Mouse (Mus musculus): ENCODE data around the gene Ispd. TPM values are rescaled to one million over a fixed set of nuclear protein-coding genes. Genes with fewer than 3 reads are reported as not detected.

The Ispd gene
- total RNA-seq, 2 experiments from 2014 or later: 5.9 to 6.8 TPM

DNA sequence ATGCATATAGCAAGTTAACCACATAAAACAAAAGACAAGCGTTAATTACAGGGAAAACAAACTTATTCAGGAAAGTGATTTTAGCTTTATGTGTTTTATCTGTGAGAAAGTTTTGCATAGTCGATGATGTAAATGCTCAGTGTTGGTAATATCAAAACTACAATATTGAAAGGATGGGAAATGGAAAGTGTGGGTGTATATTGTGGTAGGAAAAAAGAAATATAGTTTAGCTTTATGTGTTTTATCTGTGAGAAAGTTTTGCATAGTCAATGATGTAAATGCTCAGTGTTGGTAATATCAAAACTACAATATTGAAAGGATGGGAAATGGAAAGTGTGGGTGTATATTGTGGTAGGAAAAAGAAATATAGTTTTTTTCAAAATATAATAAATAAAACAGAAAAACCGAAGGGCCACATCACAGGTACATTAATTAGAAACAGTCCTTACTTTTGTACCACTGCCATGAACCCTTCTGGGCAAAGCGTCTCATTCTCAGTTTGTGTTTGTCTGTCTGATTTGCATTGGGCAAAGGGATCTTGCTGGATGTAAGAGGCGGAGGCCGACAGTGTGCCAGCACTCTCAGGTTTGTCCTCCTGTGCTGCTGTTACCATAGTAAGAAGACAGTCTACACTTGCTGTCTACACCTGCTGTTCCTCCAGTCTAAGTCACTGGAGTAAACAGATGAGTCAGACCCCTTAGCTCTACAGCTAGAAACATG, 87.2 kb downstream of the Ispd start:
- DNase-seq (ENCODE audit: low spot score in 2 of 2): no peak

DNA sequence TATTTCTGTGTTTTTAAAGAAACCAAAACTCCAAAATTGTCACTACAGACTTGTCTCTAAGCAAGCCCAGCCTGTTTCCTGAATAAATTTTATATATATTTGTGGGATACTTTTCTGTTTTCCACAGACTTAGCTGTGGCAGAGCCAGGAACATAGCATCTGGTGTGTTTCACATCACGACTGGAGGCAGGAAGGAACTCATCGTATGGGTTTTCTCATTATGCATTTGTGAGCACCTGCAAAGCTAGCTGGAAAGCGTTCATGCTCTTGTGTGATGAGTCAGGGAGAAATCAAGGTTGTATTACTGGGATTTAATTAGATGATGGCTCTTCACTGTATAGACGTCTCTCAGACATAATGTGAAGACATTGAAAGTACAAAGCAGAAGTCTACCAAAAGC, 90.2 kb downstream of the Ispd start:
- no peak for DNase-seq (ENCODE audit: low spot score in 2 of 2)

DNA sequence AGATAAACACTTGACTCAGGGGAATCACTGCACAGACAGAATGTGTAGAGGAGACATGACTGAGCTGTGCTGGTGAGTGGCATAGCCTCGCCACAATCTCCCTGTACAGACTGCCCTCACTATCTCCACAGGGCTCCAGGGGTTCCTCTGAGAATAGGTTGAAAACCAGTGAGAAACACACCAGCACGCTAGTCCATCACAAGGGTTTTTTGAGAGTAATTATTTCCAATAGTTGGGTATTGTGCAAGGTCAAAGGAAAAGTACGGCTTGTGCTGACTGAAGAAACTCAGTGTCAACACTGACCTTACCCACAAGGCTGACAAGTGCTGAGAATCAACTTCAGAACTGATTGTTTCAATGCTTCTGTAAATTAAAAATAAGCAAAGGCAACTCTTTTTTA, 92.9 kb downstream of the Ispd start:
- DNase-seq (ENCODE audit: low spot score in 2 of 2): no peak

DNA sequence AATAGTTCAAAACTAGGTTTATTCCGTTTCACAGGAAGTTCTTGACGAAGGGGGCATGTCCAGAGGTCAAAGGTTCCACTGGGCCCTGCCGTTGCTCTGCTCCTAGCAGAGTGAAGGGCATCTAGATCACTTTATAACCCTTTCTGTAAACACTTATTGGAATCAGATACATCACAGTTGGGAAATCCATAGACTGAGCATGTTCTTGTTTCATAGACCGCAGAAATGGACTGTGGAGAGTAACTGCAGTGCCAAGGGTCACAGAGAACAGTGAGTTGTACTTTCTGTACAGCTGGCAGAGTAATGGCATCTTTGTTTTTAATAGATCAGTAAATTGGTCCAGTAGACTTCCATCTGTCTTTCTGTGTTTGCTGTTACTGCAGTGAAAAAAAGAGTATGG, 94.0 kb downstream of the Ispd start:
- no peak for DNase-seq (ENCODE audit: low spot score in 2 of 2)

DNA sequence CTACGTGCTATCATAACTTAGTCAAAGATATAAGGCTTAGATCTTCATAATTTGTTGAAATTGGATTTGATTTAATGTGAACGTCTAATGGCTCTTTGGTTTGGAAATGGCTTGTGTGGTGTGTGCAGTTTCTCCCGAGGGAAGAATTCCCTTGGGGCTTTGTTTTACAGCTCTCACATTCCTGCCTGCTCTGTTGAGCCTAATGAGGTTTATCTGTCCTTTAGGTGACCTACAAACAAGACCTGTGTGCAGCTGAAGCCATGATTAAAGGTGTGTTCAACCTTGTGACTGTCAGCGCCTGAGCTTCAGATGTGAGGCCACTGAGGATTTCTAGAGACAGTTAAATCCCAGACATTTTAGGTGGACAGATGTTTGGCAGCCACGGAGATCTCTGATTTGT, 95.2 kb downstream of the Ispd start:
- no peak for DNase-seq (ENCODE audit: low spot score in 2 of 2)

DNA sequence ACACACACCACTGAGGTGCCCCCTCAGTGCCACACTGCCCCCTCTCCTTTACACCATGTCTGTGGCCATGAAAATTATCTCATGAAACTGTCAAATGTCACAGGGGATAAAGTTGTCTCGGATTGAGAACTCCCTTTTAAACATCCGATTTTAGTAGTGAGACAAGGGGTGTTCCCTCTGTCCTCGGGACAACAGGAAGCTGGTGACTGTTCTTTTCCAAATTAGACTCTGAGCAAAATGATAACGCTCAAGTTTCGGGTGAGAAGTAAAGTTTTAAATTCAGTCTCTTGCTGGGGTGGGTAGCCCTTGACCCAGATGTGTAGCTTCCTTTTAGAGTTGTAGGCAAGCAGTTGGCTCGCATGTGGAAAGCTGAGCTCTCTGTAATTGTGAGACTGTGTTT, 96.3 kb downstream of the Ispd start:
- DNase-seq (ENCODE audit: low spot score in 2 of 2): no peak

DNA sequence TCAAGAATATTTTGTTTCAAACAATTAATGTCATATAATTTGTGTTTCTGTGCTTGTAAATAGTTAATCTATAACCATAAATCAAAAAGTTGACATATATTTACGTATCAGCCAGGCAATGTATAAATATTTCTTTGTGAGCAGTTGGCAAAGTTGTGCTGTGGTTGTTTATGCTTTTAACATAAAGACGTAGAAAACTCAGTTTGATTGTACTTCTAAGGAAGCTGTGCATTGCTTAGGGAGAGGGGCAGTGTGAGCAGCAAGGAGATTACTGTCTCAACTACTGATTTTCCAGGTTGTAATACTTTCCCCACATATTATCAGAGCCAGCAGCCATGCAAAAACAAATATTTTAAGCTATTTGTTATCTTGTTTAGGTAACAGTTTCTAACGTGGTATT, 96.7 kb downstream of the Ispd start:
- no peak for DNase-seq (ENCODE audit: low spot score in 2 of 2)

DNA sequence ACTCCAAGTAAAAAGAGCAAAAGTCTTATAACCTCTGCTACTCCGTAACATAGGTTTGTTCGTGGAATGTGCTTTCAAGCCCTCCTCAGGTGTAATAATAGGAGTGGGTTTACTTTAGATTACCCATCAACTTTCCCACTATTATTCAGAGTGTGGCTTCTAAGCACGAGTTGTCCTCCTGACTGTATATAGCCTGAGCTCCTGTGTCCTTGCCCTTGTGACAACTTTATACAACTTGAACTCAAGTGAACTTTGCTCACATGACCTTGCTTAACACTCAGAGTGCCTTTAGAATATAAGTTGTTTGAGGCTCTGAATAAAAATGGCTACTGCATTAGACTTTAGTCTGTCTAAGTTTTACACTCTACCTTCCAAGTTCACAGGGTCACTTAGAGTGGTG, 100.5 kb downstream of the Ispd start:
- DNase-seq (ENCODE audit: low spot score in 2 of 2): no peak

DNA sequence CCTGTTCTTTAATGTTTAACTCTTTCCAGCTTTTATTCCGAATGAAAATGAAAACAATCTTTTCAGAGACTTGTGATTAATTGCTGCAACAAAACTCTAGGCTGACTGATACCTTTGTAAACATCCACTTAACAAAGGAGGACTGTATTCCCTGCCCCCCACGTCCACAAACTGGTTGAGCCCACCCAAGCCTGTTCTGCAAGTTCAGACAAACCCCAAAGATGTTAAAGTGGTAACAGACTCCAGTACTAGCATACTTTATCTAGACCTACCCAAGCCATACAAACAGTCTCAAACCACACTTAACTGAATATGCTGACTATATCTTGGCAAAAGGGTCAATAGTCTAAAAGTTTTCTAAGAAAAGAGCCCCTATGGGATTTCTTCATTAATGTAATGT, 102.1 kb downstream of the Ispd start:
- DNase-seq (ENCODE audit: low spot score in 2 of 2): no peak

DNA sequence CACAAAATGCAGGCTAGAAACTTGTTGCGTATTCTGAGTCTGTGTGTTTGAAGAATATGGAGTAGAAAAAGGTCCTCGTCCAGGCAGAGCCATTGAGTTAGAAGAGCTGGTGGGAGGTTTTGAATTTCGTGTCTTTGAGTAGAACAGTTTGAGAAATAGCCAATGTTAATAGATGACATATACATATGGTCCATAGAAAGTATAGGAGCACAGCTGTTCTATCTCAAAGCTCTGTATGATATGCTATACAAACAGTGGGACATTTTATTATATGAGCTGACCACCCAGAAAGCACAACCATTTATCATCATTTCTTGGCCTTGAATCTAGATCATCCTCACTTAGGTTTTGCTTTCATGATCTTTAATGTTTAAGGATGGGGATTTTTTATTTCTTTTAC, 116.3 kb downstream of the Ispd start:
- no peak for DNase-seq (ENCODE audit: low spot score in 2 of 2)

DNA sequence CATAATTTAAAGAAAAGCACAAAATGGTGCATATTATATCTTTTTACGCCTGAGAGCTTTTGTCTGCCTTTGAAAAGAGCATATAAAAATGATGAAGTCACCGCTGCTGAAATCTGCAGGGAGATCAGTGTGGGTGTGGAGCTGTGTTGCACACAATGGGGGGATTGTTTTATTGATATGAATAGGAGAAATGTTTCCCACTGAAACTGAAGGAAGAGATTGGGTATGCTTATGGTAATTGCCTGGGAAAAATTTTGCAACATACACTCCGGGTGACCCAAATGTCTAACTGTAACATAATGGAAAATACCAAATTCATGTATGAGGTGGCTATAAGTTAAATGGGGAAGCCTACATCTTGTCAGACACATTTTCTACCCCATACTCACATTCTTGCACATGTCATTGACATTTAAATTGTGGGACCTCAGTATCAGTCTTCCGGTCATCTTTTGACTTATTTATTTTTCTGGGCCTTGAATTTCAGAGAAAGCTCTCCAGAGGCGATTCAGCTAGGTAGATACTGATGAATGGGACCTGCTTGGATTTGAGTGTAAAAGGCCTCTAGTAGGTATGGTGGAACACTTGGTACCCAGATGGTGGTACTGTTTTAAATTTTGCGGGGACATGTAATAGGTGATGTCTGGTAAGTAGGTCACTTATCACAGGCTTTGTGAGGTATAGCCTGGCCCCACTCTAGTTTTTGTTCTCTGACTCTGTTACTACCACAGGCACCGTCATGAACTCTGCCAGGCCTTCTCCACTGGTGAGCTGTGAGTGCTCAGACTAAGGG, 126.1 kb downstream of the Ispd start:
- DNase-seq (ENCODE audit: low spot score in 2 of 2): no peak

DNA sequence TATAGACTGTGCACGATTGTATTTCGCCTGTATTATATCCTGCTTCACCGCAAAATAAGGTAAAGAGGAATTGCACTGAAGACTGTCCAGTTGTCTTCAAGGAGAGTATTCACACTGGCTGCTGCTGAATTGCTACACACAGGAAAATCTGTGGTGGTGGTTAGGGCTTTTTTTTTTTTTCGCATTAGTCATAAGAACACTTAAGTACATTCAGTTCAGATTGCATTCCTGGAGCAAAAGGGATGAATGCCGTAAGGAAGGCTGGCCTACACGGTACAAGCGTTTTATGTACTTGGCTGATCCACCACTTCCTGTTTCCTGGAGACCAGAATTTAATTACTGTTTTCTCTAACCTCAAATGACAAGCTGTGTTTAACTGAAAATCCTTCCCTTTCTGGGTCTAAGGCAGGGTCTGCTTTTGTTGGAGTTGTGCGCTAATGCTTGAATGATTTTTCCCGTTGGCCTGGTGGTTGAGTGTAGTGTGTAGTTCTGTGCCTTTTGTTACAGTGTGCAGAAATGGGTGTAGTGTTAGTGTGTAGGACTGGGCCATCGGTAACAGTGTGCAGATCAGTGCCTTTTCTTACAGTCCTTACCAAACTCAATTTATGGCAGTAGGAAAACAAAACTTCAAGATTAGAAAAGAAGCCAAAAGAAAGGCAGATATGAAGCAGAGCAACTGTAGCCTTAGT, 128.8 kb downstream of the Ispd start:
- DNase-seq (ENCODE audit: low spot score in 2 of 2): no peak

DNA sequence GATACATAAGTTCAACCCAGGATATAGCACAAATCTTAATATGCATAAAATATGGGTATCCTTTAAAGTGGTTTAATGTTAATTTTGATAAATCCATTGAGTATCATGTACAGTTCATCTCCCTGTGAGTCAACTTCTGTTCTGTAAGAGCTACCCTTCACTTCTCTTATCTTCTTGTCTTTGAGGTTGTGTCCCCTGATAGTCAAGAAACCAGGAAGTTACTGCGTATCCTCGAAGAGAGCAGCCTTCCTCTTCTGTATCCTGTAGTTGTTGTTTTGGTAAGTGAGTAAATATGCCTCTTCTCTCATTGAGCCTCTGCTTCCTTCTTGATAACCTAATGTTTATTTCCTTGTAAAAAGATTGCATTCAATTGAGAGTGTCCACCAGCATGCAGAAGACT, 140.5 kb downstream of the Ispd start:
- no peak for DNase-seq (ENCODE audit: low spot score in 2 of 2)

DNA sequence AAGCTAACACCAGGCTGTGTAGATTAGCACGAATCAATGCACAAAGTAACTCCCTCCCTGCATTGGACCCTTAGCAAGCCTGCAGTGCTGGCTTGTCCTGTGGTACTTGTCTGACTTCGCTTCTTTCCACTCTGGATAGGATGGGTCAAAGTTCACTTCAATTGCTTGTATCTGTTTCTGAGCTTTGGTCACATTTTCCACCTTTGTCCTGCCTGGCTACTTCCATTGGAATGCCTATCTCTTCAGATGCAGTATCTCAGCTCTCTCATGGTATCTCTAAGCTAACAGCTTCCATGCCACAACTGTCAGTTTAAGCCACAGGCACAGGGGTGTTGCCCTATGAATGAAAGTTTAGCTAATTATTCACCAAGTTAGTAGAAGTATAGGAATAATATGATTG, 142.3 kb downstream of the Ispd start:
- DNase-seq (ENCODE audit: low spot score in 2 of 2): no peak

DNA sequence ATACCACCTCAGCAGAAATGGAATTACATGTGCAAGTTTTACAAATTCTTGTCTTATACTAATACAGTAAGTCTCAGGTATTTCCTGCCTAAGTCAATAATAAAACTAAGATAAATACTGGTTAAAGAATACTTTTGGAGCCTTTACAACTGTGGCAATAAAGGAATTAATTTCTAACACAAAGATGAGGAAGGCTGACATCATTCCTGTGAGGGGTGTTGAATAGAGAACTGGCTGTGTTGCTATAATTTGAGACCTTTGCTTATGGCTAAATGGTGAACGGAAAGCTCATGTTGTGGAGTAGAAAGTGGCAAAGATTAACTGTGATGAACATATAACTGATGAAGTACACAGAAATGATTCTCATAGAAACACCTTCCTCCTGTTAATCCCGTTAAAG, 149.7 kb downstream of the Ispd start:
- no peak for DNase-seq (ENCODE audit: low spot score in 2 of 2)

DNA sequence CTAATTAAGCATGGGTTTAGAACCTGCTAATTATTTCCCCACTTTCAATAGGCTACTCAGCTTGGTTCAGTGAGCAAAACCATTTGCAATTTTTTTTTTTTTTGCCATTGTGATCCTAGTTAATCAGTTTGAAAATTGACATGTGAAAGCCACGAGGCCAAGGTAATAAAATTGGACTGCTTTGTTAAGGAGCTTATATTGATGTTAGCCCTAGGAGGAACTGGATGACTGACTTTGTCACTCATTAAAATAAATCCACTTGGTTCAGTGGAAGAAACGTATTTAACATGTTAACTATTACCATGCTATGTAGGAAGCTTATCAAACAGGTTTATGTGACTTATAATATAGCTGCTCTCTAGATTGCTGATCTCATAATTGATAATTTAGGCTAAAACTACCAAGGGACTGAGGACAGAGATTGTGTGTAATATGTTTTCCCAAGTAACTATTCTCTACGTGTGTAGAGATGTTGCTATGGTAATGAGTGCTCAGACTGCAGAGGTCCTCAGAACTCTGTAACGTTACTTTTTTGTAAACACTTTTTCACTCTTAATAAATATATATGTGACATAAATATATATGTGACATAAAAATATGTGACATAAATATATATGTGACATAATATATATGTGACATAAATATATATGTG, 150.3 kb downstream of the Ispd start:
- no peak for DNase-seq (ENCODE audit: low spot score in 2 of 2)

DNA sequence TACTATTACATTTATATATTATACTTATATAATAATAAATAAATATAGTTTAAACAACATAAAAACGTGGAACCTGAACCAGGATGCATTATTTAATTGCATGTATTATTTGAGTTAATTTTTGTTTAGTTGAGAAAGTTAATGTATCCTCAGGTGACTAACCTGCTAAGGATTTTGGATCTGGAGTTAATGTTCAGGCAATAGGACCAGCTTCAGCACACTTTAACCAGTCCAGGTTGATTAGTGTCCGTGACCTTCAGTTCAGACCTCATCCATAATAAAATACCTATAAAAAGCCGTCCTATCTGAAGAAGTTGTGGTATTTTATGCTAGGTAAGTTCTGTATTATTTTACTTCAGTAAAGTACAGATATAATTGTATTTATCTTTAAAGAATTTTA, 151.3 kb downstream of the Ispd start:
- no peak for DNase-seq (ENCODE audit: low spot score in 2 of 2)

DNA sequence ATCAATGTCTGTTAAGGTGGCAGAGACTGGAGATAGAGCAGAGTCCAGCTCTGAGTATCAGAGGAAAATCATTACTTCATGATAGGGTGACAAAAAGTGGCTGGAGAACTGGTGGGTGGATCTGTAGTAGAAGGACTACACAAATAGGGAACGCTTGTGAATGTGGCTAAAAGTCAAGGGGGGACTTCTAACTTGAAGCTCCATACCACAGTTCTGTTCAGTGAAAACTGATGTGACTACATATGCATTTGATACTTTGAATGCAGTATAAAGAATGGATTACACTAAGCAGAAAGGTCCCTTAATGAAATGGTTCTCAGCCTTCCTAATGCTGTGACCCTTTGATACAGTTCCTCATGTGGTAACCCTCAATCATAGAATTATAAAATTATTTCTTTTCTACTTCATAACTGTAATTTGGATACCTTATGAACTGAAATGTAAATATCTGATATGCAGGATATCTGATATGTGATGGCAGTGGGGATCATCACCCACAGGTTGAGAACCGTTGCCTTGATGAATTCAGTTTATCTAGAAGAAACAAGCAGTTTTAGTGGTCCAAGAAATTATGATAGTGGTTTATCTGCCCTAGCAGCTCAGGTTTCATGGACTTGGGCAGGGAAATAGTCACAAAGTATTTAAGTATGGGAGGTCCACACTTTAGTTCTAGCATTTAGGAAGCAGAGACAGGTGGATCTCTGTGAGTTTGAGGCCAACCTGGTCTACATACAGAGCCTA, 152.1 kb downstream of the Ispd start:
- DNase-seq (ENCODE audit: low spot score in 2 of 2): no peak

DNA sequence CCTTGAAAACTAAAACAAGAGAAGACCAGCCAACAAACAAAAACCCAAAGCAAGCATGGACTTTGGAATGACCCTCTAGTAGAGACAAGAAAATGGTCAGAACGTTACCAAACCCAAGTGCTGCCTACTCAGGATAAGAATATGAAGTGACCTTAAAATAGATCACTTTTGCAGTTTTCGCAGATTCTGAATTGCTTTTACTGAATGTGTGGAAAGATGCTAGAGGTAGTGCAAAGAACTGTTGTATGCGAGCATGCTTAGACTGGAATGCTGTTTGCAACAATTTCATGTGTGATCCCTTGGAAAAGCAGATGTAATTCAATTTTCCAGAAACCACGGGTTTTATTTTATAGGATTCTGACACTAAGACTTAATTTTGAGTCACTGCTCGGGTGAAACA, 153.3 kb downstream of the Ispd start:
- DNase-seq (ENCODE audit: low spot score in 2 of 2): no peak

DNA sequence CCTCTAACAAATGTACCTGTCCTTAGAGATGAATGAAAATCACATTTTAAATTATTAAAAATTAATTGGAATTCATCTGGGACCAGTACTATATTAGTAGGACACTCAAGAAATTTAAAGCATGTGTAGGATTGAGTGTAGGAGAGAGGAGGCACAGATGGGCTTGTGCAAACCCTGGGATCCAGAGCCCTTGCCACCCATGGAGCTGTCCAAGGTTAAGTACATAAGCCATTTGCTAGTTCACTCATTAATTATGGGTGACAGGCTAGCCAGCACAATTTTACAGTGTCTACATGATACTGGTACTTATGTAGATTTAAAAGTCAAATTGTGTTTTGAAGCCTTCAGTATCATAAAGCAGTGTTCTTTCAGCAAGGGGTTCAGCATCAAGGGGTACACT, 164.1 kb downstream of the Ispd start:
- DNase-seq (ENCODE audit: low spot score in 2 of 2): no peak

DNA sequence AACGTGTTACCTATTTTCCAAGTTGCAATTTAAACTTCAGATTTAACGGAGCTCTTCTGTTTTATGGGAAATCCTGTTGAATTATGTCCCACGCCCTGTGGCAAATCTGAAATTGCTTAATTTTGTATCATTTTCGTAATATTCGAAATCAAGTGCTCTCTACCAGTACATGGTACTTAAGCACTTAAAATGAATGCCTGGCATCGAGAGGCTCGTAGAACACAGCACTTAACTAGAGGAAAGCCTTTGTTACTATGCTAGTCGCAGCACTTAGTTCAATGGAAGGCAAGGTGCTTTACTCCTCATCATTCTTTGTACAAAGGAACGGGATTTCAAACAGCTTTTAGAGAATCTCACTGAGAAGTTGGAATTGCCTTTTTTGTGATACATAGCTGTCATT, 168.2 kb downstream of the Ispd start:
- DNase-seq (ENCODE audit: low spot score in 2 of 2): no peak

Measured in adrenal gland, adult 18-20 months (tissue).